Mouse (Mus musculus): ENCODE data around the gene Snx12.

GRCm38 (mm10) chrX:101059541-101059940 is 162.8 kb downstream of the Snx12 start, which contains the start of gene Tex11:
- no peak for TF ChIP-seq TAL1 (conservative IDR thresholded peaks at IDR 0.05; ENCODE audit: low read depth, low read length)
- TF ChIP-seq CTCF (IDR thresholded peaks at IDR 0.05; ENCODE audit: low read depth, low read length): no peak
- no peak for TF ChIP-seq GATA1 (IDR thresholded peaks at IDR 0.05; ENCODE audit: borderline replicate concordance, low read length)
